Mouse (Mus musculus) adrenal gland, adult (tissue): ENCODE measurements around the gene Msl2.

Source experiments
- DNase-seq, 2 experiments: peaks; one replicate each; pipeline ENCODE4 v3.0.0; 2022 to 2023; ENCODE audit warnings: low spot score in 1 of 2; ENCODE audit not compliant: inconsistent age in 2 of 2

The Msl2 gene

GRCm38 (mm10) chr9:101073987-101074331 lies at the start of gene Msl2:
Gene Msl2 (plus strand): TSS chr9:101074101.
- DNase-seq: no peak

DNA sequence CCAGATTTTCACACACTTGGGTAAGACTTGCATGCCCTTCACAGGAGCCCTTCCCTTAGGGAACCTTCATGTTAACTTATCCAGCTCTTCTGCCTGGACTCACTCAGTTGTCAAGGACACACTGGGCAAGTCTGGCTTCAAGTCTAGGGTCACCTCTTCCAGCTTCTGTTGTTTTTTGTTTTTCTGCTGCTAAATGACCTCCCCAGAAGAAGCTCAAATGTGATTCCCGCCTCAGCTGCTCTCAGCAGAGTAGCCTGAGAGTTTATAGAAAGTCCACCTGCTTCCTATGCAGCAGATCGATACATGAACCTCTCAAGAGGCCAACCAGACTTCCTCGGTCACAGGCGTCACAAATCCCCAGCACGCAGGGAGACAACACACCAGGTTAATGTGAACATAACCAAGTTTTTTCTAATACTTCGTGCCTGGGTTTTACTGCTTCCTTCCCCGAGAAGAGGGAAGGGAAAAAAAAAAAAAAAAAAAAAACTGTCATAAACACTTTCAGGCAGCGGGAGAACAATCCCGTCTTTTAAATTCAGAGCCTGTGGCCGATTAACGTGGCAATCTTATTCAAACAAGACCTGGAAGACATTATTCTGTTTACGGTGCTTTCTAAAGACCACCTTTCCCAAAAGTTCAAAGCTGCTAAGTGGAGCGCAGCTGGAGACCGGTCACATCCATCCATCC lies 40.0 kb upstream of the Msl2 start:
- DNase-seq: peak in 1 of 2 experiments; percentile 68

DNA sequence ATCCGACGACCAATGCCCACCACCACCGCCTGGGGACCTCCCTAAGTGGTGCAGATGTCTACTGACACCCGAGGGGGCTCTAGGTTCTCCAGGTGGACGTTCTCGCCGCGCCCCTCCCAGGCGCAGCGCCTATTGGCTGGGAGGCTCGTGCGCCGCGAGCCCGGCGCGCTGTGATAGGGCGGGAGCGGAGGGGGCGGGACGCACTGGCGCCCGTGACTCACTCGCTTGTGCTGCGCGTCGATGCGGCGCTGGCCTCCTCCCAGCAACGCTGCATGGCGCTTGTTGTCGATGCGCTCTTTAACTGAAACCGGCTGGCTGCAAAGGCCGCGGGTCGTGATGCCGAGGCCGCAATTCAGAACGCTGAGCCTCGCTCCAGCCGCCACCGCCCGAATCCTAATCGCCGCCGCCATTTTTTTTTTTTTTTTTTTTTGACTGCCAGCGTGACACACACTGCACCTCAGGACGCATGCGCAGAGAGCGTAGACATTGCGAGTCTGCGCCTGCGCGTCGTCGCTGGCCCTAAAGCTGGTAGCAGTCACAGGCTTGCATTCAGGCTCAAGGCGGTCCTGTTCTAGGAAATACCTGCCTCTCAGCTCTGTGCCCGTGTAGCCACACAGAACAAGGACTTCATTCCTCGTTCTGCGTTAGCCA lies 39.3 kb upstream of the Msl2 start, which contains the start of gene Pccb:
Gene Pccb (minus strand): TSS at position 451 of the 651 bp plus-strand sequence.
- DNase-seq: peak; percentile 96 to 98

DNA sequence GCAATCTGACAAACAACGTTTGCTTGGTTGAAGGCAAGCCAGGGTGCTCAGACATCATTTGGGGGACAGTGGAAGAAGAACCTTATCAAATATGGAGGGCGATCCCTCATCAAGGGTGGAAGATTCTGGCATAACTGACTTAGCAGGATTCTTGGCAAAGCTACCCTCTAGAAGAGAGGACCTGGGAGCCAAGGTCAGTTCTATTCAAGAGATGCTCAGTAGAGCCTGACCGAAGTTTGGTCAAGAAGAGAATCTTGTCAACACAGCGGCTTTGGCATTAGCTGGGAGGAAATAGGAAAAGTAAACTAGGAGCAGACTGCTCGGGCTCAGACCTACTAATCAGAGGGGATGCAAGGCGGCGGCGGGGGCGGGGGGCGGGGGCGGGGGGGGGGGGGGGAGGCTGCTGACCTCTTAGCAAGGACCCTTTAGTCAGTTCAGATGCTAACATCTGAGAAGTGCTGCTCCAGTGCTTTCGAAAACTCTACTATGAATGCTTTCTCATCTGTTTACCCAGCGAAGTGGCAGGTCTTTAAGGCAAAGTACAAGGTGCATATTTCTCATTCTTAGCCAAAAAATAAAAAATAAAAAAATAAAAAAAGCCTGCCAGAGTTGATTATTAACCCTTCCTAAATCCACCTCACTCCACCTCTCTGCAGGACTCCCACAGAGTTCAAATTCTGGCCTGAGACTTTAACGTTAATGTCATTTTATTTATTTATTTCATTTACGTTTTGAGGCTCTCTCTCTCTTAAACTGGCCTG lies 37.9 kb upstream of the Msl2 start:
- DNase-seq: no peak

GRCm38 (mm10) chr9:101036876-101037275 lies 37.0 kb upstream of the Msl2 start:
- no peak for DNase-seq

DNA sequence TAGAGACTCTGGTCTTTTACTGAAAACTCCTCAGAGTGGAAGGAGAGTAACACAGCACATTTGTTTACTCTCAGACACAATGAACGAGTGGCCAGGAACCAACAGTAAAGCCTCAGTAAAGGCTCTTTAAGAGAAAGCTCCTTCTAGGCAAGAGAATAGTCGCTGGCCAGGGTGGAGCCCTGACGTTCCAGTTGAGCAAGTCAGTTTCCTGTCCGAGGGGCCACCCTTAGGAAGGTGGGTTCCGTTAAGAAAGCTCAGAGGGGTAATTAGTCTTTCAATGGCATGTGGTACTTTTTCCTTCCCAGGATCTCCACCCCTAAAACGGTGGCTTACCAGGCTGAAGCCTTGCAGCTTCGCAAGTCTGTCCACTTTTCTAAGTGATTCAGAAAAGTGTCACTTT lies 36.5 kb upstream of the Msl2 start:
- peak in 1 of 2 experiments; percentile 38 for DNase-seq

- no peak for DNase-seq
Measured at GRCm38 (mm10) chr9:101038634-101039033, 35.3 kb upstream of the Msl2 start.

- no peak for DNase-seq
Measured at GRCm38 (mm10) chr9:101041508-101041907, 32.4 kb upstream of the Msl2 start.

- DNase-seq: no peak
Measured at GRCm38 (mm10) chr9:101042249-101042648, 31.7 kb upstream of the Msl2 start.

DNA sequence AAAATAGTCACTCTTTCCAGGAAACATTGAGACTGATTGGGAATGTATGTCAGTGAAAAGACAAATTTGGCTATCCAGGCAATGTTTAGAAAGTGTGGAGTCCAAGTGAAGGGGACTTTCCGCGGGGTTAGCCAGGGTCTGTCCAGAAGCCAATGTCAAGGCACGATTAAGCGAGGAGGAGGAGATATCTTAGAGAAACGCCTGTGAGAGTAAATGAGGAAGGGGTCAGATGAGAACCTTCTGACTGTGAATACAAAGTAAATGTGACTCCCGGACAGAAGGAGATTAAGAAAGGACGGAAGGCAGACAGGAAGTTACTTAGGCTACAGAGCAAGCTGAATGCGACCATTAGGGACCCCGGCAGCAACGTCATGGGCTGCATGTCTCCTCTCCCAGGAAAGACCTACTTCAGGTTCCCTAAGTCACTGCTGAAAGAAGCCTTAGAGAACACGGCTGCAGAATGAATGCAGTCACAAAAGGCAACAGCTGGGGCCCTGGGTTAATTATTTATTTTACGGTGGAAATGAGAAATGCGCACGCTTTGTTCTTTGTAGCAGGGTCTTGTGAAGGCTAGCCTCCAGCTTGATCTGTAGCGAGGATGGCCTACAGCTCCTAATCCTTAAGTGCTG lies 28.1 kb upstream of the Msl2 start:
- DNase-seq: no peak

DNA sequence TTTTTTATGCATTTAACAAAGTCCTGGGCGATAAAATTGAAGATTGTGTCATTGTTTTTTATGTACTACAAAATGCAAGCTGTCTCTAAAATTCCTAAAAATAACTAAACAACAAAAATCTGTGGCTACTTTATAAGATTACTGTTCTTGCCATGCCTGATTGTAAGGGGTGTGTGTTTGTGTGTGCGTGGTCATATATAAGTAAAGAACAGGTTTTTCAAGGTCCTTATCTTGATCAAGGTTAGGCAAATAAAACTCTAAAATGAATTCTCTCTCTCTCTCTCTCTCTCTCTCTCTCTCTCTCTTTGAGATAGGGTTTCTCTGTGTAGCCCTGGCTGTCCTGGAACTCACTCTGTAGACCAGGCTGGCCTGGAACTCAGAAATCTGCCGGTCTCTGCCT lies 21.9 kb upstream of the Msl2 start:
- DNase-seq: no peak

- DNase-seq: no peak
Measured at GRCm38 (mm10) chr9:101052691-101053090, 21.2 kb upstream of the Msl2 start.

GRCm38 (mm10) chr9:101053279-101053678 lies 20.6 kb upstream of the Msl2 start:
- DNase-seq: no peak

DNA sequence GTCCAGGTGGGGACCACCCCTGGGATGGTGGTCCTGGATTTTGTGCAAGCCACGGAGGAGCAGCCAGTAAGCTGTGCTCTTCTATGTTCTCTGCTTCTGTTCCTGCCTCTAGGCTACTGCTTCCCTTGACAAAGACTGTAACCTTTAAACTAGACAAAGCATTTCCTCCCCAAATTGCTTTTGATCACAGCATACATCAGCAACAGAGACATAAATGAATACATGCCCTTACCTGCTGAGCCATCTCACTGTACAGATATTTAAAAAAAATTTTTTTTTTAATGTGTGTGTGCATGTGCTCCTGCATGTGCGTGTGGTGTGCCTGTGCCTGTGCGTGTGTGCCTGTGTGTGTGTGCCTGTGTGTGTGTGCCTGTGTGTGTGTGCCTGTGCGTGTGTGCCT lies 16.7 kb upstream of the Msl2 start:
- DNase-seq: no peak

DNA sequence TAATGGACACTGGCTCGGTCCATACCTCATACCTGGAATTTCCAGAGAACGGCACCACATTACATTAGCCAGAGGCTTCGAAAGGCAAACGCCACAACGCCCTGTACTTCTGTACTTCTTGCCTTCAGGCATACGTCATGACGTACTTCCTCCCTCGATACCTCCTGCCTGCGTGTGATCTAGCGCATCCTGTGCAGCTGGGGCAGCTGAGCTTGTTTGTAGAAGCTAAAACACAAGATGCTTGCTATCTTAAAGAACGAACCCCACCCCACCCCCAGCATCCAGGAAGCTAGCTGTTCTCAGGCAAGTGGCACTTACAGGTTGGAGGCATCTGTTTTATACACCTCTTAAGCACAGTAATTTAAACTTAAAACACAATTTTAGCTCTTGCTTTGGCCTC lies 12.9 kb upstream of the Msl2 start:
- no peak for DNase-seq

- DNase-seq: peak in 1 of 2 experiments; percentile 53
Measured at GRCm38 (mm10) chr9:101062253-101062780, 11.6 kb upstream of the Msl2 start.

DNA sequence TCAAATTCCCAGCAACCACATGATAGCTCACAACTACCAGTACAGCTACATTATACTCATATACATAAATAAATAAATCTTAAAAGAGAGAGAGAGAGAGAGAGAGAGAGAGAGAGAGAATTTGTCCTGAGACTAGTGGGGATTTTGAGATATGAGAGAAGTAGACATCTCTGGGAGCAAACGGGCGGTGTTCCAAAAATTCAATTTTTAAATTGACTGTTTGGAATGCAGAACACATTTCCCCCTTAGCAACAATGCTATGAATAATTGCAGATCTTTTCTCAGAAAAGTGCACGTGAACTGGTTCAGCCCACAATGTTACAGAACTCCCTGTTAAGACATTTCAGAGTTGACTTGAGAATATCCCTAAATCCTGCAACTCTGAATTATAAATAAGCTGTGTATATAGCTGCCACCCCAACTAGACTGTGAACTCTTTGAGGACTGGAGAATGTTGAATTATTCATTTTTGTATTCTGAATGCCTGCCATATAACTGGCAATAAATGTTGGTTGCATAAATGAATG lies 8.8 kb upstream of the Msl2 start:
- no peak for DNase-seq

GRCm38 (mm10) chr9:101069781-101070180 lies 4.1 kb upstream of the Msl2 start:
- DNase-seq: no peak

DNA sequence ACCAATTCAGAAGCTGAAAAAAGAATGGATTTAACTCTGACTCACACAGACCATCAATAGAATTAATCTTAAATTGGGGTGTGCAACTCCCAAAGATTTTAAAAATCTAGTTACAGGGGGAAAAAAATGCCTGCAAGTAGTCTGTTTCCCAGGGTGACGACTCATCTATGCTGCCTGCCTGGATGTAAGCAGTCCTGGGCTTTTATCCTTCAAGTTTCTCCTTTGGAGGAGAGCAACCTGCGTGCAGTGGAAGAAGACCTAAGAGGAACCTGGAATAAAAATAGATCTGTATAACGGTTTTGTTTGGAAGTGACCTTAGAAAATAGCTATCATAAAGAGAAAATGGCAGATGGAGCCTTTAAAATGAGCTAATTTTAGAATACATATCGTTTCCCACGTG lies 1.4 kb upstream of the Msl2 start:
- DNase-seq: peak in 1 of 2 experiments; percentile 47

GRCm38 (mm10) chr9:101073041-101073986 lies 587 bp upstream of the Msl2 start:
- DNase-seq: peak; percentile 99 to 100
